In the genomic region with DNA sequence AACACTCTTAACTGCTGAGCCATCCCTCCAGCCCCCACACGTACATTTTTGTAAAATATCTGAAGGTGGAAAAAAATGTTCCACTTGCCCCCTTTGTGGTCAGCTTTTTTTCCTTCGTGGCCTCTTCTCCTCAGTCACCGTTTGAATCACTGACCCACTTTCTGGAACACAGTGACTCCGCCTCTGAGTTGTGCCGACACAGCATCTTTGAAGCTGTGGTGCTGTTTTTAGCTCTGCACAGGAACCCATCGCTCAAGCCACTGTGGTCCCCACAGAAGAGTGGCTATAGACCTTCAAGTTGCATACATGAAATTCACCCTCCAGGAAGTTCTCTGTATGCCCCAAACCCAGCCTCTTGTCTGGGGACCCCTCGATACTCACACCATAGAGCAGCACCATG, we compare ENCODE assay signal across 12 mouse cellular contexts. TPM values are rescaled to one million over a fixed set of nuclear protein-coding genes. Genes with fewer than 3 reads are reported as not detected.
DNase-seq lines count a peak whose midpoint lies in the region; ATAC-seq and TF ChIP-seq lines count a peak whose summit lies in the region.
"Had no signal": no experiment of that assay in that cellular context is flagged by ENCODE, and none has a peak within 500 bp of the region (broad histone marks: within the 10 kb centered on the region; RNA-seq: fewer than 3 reads in every experiment).

No protein-coding gene starts in this region.

- no peak for ATAC-seq in hindbrain, embryonic 11.5 days (ENCODE audit: low FRiP score)

- peaks cover 14% of the 10 kb centered on the region for H3K4me1 ChIP-seq in hindbrain, embryonic 10.5 days (replicated peaks)
- H3K4me1 ChIP-seq in hindbrain, embryonic 11.5 days (replicated peaks; ENCODE audit: control insufficient read depth, insufficient read depth, low read length): peaks cover 2% of the 10 kb centered on the region; the same call in 1 of the 2 replicates
- H3K4me1 ChIP-seq in spleen, adult 2 months (ENCODE audit: control insufficient read depth, insufficient read depth, insufficient read length): peaks cover 27% of the 10 kb centered on the region; the same call in 1 of the 2 replicates

- no peak overlapping the region for H3K4me2 ChIP-seq in hindbrain, embryonic 11.5 days (replicated peaks; ENCODE audit: low read depth, low read length)
- H3K4me2 ChIP-seq: liver, embryonic 13.5 days had no signal

- H3K27ac ChIP-seq in hindbrain, embryonic 10.5 days: peak overlapping the region; percentile 68; the same call in 1 of the 2 replicates
- no peak overlapping the region for H3K27ac ChIP-seq in hindbrain, embryonic 11.5 days (ENCODE audit: low read depth, low read length)
- H3K27ac ChIP-seq in spleen, adult 2 months (ENCODE audit: insufficient read depth, low read length): peak overlapping the region; percentile 70
- H3K27ac ChIP-seq: liver, embryonic 13.5 days had no signal

- H3K4me3 ChIP-seq in hindbrain, embryonic 10.5 days: no peak overlapping the region
- no peak overlapping the region for H3K4me3 ChIP-seq in hindbrain, embryonic 11.5 days (ENCODE audit: low read depth, low read length)
- peak overlapping the region; percentile 39 for H3K4me3 ChIP-seq in spleen, adult 2 months (ENCODE audit: extremely low read depth, insufficient read depth, insufficient read length)
- H3K4me3 ChIP-seq: liver, embryonic 13.5 days had no signal

- H3K9me3 ChIP-seq in hindbrain, embryonic 10.5 days: no peaks in the 10 kb centered on the region
- H3K9me3 ChIP-seq in hindbrain, embryonic 11.5 days (ENCODE audit: control insufficient read depth, low read length): no peaks in the 10 kb centered on the region
- H3K9me3 ChIP-seq: liver, embryonic 13.5 days had no signal

- peak; percentile 47 for DNase-seq in adrenal gland, postnatal 14 days
- no peak for DNase-seq in adrenal gland, adult 18-20 months (ENCODE audit: low spot score in 2 of 2)
- DNase-seq in hindbrain, embryonic 10.5 days (ENCODE audit: low spot score): no peak
- DNase-seq in hindbrain, embryonic 11.5 days (ENCODE audit: low spot score): no peak
- peak in 1 of 2 experiments; percentile 53 for DNase-seq in spleen, adult 2 months (ENCODE audit: low read depth in 1 of 2, low spot score in 2 of 2)
- DNase-seq in spleen, adult 12 weeks (ENCODE audit: low spot score): no peak
- peak; percentile 67 to 76 for DNase-seq in thymus, postnatal 10 days (ENCODE audit: low spot score in 2 of 2)
- no peak for DNase-seq in urinary bladder, postnatal 10 days (ENCODE audit: low spot score)
- DNase-seq: adrenal gland, postnatal 25 days; liver, embryonic 13.5 days had no signal

- peak; percentile 9; the same call in 1 of the 2 replicates for TF ChIP-seq POLR2A in spleen, adult 2 months (IDR thresholded peaks at IDR 0.05; ENCODE audit: low read depth, low read length)

- TF ChIP-seq CTCF in spleen, adult 2 months (IDR thresholded peaks at IDR 0.05; ENCODE audit: extremely low read depth, insufficient read depth, insufficient read length, insufficient replicate concordance): no peak

- peaks cover 50% of the 10 kb centered on the region for H3K36me3 ChIP-seq in hindbrain, embryonic 10.5 days
- H3K36me3 ChIP-seq in hindbrain, embryonic 11.5 days (ENCODE audit: control insufficient read depth, insufficient read depth, low read length): no peaks in the 10 kb centered on the region
- peaks cover 1% of the 10 kb centered on the region for H3K36me3 ChIP-seq in spleen, adult 2 months (ENCODE audit: control insufficient read depth, insufficient read depth, low read length)

- 81% methylated on average over 7 of the region's 7 CpGs for WGBS in hindbrain, embryonic 10.5 days
- 85% methylated on average over 7 of the region's 7 CpGs for WGBS in hindbrain, embryonic 11.5 days
- WGBS in spleen, adult 2 months: 5% methylated on average over 7 of the region's 7 CpGs

- no peaks in the 10 kb centered on the region for H3K27me3 ChIP-seq in hindbrain, embryonic 10.5 days (ENCODE audit: insufficient read depth, poor library complexity, severe bottlenecking)
- H3K27me3 ChIP-seq in hindbrain, embryonic 11.5 days (ENCODE audit: control insufficient read depth, insufficient read depth, low read length): no peaks in the 10 kb centered on the region
- no peaks in the 10 kb centered on the region for H3K27me3 ChIP-seq in spleen, adult 2 months (ENCODE audit: control insufficient read depth, insufficient read depth, low read length)
- H3K27me3 ChIP-seq: liver, embryonic 13.5 days had no signal

- no peak overlapping the region for H3K9ac ChIP-seq in hindbrain, embryonic 11.5 days (ENCODE audit: low read depth, low read length)

RNA-seq across cellular contexts. Expression of a gene that starts 7.9 kb away (rescaled TPM):
- total RNA-seq in adrenal gland, postnatal 14 days (2021): 3.1 and 7.3 TPM in 2 replicates
- total RNA-seq in adrenal gland, adult 18-20 months (2021): 1 to 10 TPM; 2.6 to 3.2 TPM
- 4.0 TPM in 2 replicates for polyA plus RNA-seq in hindbrain, embryonic 10.5 days (2016; fragmentation: Nextera tagmentation; extraction: Ambion mirVana)
- 2.5 and 2.7 TPM in 2 replicates for polyA plus RNA-seq in hindbrain, embryonic 11.5 days (2014; fragmentation: Nextera tagmentation; extraction: Ambion mirVana)
- polyA plus RNA-seq in spleen, adult 2 months (2012; rRNA removed): 35.4 and 36.4 TPM in 2 replicates

RNA-seq across cellular contexts. Expression of a gene that starts 13.5 kb away (rescaled TPM):
- total RNA-seq in adrenal gland, postnatal 14 days (2021): 38.5 and 43.0 TPM in 2 replicates
- 10 to 100 TPM; 44.0 to 55.4 TPM for total RNA-seq in adrenal gland, adult 18-20 months (2021)
- polyA plus RNA-seq in hindbrain, embryonic 10.5 days (2016; fragmentation: Nextera tagmentation; extraction: Ambion mirVana): 56.0 and 61.1 TPM in 2 replicates
- polyA plus RNA-seq in hindbrain, embryonic 11.5 days (2014; fragmentation: Nextera tagmentation; extraction: Ambion mirVana): 42.0 and 43.7 TPM in 2 replicates
- 51.1 and 67.9 TPM in 2 replicates for polyA plus RNA-seq in spleen, adult 2 months (2012; rRNA removed)

RNA-seq across cellular contexts. Expression of a gene that starts 14.3 kb away (rescaled TPM):
- 66.5 and 78.3 TPM in 2 replicates for total RNA-seq in adrenal gland, postnatal 14 days (2021)
- total RNA-seq in adrenal gland, adult 18-20 months (2021): 10 to 100 TPM; 78.1 to 86.7 TPM
- 66.5 and 84.5 TPM in 2 replicates for polyA plus RNA-seq in hindbrain, embryonic 10.5 days (2016; fragmentation: Nextera tagmentation; extraction: Ambion mirVana)
- 79.1 and 80.3 TPM in 2 replicates for polyA plus RNA-seq in hindbrain, embryonic 11.5 days (2014; fragmentation: Nextera tagmentation; extraction: Ambion mirVana)
- polyA plus RNA-seq in spleen, adult 2 months (2012; rRNA removed): 48.4 and 53.3 TPM in 2 replicates

RNA-seq across cellular contexts. Expression of a gene that starts 24.9 kb away (rescaled TPM):
- total RNA-seq in adrenal gland, postnatal 14 days (2021): not detected in 2 replicates
- total RNA-seq in adrenal gland, adult 18-20 months (2021): not detected
- 0.22 and 0.48 TPM in 2 replicates for polyA plus RNA-seq in hindbrain, embryonic 10.5 days (2016; fragmentation: Nextera tagmentation; extraction: Ambion mirVana)
- polyA plus RNA-seq in hindbrain, embryonic 11.5 days (2014; fragmentation: Nextera tagmentation; extraction: Ambion mirVana): 0.97 and 1.2 TPM in 2 replicates
- polyA plus RNA-seq in spleen, adult 2 months (2012; rRNA removed): not detected in 2 replicates
- total RNA-seq: adrenal gland, postnatal 25 days had no signal
- polyA plus RNA-seq: intestine, embryonic 14.5 days; liver, embryonic 13.5 days; urinary bladder, adult 2 months had no signal

RNA-seq across cellular contexts. Expression of a gene that starts 27.5 kb away (rescaled TPM):
- 423 and 480 TPM in 2 replicates for total RNA-seq in adrenal gland, postnatal 14 days (2021)
- 100 to 1,000 TPM; 327 to 346 TPM for total RNA-seq in adrenal gland, adult 18-20 months (2021)
- 312 TPM in 2 replicates for polyA plus RNA-seq in hindbrain, embryonic 10.5 days (2016; fragmentation: Nextera tagmentation; extraction: Ambion mirVana)
- polyA plus RNA-seq in hindbrain, embryonic 11.5 days (2014; fragmentation: Nextera tagmentation; extraction: Ambion mirVana): 306 and 312 TPM in 2 replicates
- polyA plus RNA-seq in spleen, adult 2 months (2012; rRNA removed): 189 and 209 TPM in 2 replicates

Comparison
In these comparisons a context has a peak if more than half of its experiments do, and no peak if none do; other contexts are left out.
1. DNase-seq: peak in adrenal gland, postnatal 14 days (single experiment) and thymus, postnatal 10 days (2 of 2); none in adrenal gland, adult 18-20 months (0 of 2), hindbrain, embryonic 10.5 days (single experiment), hindbrain, embryonic 11.5 days (single experiment), spleen, adult 12 weeks (single experiment) and urinary bladder, postnatal 10 days (single experiment).